Mouse (Mus musculus): ENCODE measurements around the gene Cnpy1. TPM values are rescaled to one million over a fixed set of nuclear protein-coding genes. Genes with fewer than 3 reads are reported as not detected.

Gene Cnpy1
- polyA plus RNA-seq, 1 experiment from 2014 or later: 0.95 TPM

GRCm38 (mm10) chr5:28262070-28262469, 16.5 kb upstream of the Cnpy1 start:
- Histone ChIP-seq H3K4me3 (no peak overlapping the region), H3K4me1 (no peaks in the 10 kb centered on the region), H3K9me3 (no peaks in the 10 kb centered on the region), H3K27ac (no peak overlapping the region), H3K36me3 (no peaks in the 10 kb centered on the region), H3K9ac (no peak overlapping the region), H3K4me2 (replicated peaks) (no peak overlapping the region), H3K27me3 (0 out of 2 replicates have a peak, but pooled peaks cover 3% of the 10 kb centered on the region)
- ATAC-seq (ENCODE audit: insufficient number of reproducible peaks, insufficient read depth, low FRiP score, low TSS enrichment): no peak
- 78% methylated on average over 5 of the region's 5 CpGs for WGBS

DNA sequence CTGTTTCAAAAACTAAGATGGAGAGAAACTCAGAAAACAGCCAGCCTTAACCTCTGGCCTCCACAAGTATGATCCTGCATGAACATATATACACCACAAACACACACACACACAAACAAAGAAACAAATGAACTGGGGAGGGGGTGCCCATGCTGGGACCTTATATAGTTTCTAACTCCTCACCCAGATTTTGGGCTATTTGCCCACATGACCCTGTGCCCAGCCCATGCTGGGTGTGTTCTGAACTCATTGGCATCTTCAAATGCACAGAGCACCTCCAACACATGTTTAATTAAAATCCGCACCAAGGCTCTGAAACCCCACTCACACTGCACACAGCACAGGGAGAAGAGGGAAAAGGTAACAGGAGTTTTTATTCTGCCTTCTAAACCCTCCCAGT, 14.3 kb upstream of the Cnpy1 start:
- Histone ChIP-seq H3K4me3 (no peak overlapping the region), H3K4me1 (no peaks in the 10 kb centered on the region), H3K9ac (no peak overlapping the region), H3K4me2 (replicated peaks) (no peak overlapping the region), H3K36me3 (no peaks in the 10 kb centered on the region), H3K27ac (no peak overlapping the region), H3K9me3 (no peaks in the 10 kb centered on the region), H3K27me3 (0 out of 2 replicates have a peak, but pooled peaks cover 3% of the 10 kb centered on the region)
- no peak for ATAC-seq (ENCODE audit: insufficient number of reproducible peaks, insufficient read depth, low FRiP score, low TSS enrichment)
- 74% methylated on average over 1 of the region's 1 CpGs for WGBS

- Histone ChIP-seq H3K4me3 (no peak overlapping the region), H3K9me3 (no peaks in the 10 kb centered on the region), H3K9ac (no peak overlapping the region), H3K4me2 (replicated peaks) (no peak overlapping the region), H3K27me3 (0 out of 2 replicates have a peak, but pooled peaks cover 3% of the 10 kb centered on the region), H3K27ac (no peak overlapping the region), H3K4me1 (no peaks in the 10 kb centered on the region), H3K36me3 (no peaks in the 10 kb centered on the region)
- WGBS: 41% methylated on average over 1 of the region's 1 CpGs
- ATAC-seq (ENCODE audit: insufficient number of reproducible peaks, insufficient read depth, low FRiP score, low TSS enrichment): no peak
Observed at GRCm38 (mm10) chr5:28259385-28259784, 13.8 kb upstream of the Cnpy1 start.

GRCm38 (mm10) chr5:28257816-28258215, 12.2 kb upstream of the Cnpy1 start:
- Histone ChIP-seq H3K9ac (no peak overlapping the region), H3K27me3 (0 out of 2 replicates have a peak, but pooled peaks cover 3% of the 10 kb centered on the region), H3K36me3 (no peaks in the 10 kb centered on the region), H3K4me1 (no peaks in the 10 kb centered on the region), H3K27ac (no peak overlapping the region), H3K4me2 (replicated peaks) (no peak overlapping the region), H3K9me3 (no peaks in the 10 kb centered on the region), H3K4me3 (no peak overlapping the region)
- 73% methylated on average over 4 of the region's 4 CpGs for WGBS
- ATAC-seq (ENCODE audit: insufficient number of reproducible peaks, insufficient read depth, low FRiP score, low TSS enrichment): no peak

DNA sequence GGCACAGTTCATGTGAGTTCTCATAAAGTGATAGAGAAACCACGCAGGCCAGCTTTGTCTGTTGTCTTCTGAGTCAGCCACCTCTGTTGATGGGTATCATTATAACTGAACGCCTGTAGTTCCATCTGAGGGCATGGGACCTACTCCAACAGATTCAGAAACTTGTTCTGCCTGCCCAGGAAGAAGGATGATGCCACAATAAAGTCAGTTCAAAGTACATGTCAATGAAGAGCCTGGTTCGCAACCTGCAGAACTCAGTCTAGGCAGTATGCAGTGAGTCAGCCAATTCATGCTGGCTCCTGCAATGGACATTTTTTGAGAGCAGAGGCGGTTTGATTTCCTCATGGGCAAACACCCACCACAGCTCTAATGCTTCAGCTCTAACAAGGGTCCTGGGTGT, 7.4 kb upstream of the Cnpy1 start:
- no peak for ATAC-seq (ENCODE audit: insufficient number of reproducible peaks, insufficient read depth, low FRiP score, low TSS enrichment)

GRCm38 (mm10) chr5:28252260-28252659, 6.7 kb upstream of the Cnpy1 start:
- no peak for ATAC-seq (ENCODE audit: insufficient number of reproducible peaks, insufficient read depth, low FRiP score, low TSS enrichment)
- H3K27me3 ChIP-seq: no peaks in the 10 kb centered on the region
- 77% methylated on average over 4 of the region's 4 CpGs for WGBS
- no peaks in the 10 kb centered on the region for H3K9me3 ChIP-seq
- H3K36me3 ChIP-seq: no peaks in the 10 kb centered on the region
- H3K27ac ChIP-seq: no peak overlapping the region
- H3K9ac ChIP-seq: no peak overlapping the region
- H3K4me3 ChIP-seq: no peak overlapping the region
- H3K4me2 ChIP-seq (replicated peaks): no peak overlapping the region
- H3K4me1 ChIP-seq: no peaks in the 10 kb centered on the region

More for the DNA sequence above, 7.4 kb upstream of the Cnpy1 start:
- 80% methylated on average over 4 of the region's 4 CpGs for WGBS
- no peak overlapping the region for H3K4me3 ChIP-seq
- H3K27me3 ChIP-seq: no peaks in the 10 kb centered on the region
- no peak overlapping the region for H3K4me2 ChIP-seq (replicated peaks)
- no peaks in the 10 kb centered on the region for H3K36me3 ChIP-seq
- H3K27ac ChIP-seq: no peak overlapping the region
- no peaks in the 10 kb centered on the region for H3K4me1 ChIP-seq
- H3K9ac ChIP-seq: no peak overlapping the region
- no peaks in the 10 kb centered on the region for H3K9me3 ChIP-seq

GRCm38 (mm10) chr5:28251211-28251764, 5.7 kb upstream of the Cnpy1 start:
- Histone ChIP-seq H3K9me3 (no peaks in the 10 kb centered on the region), H3K4me1 (no peaks in the 10 kb centered on the region), H3K27ac (no peak overlapping the region), H3K4me3 (no peak overlapping the region), H3K4me2 (replicated peaks) (no peak overlapping the region), H3K36me3 (no peaks in the 10 kb centered on the region), H3K9ac (no peak overlapping the region), H3K27me3 (no peaks in the 10 kb centered on the region)
- ATAC-seq (ENCODE audit: insufficient number of reproducible peaks, insufficient read depth, low FRiP score, low TSS enrichment): no peak
- WGBS: 55% methylated on average over 4 of the region's 4 CpGs

DNA sequence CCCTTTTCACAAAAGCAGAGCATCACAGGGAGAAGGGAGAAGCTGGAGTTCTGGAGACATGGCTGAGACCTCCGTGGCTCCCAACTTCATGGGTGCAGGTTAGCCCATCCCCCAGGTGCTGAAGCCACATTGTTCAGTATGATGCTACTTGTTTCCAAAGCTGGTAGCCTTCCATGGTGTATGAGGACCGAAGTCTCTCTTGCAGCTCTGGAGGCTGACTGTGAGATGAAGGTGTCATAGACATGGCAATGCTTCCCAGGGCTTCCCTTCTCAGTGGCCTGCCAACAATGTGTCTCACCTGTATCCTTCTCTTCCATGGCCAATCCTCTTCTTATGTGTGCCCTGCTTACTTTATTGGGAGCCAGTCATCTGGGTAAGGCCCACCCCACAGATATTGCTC, 4.9 kb upstream of the Cnpy1 start:
- 83% methylated on average over 2 of the region's 2 CpGs for WGBS
- no peak overlapping the region for H3K9ac ChIP-seq
- no peak for ATAC-seq (ENCODE audit: insufficient number of reproducible peaks, insufficient read depth, low FRiP score, low TSS enrichment)

GRCm38 (mm10) chr5:28245121-28245520, 485 bp downstream of the Cnpy1 start:
- no peaks in the 10 kb centered on the region for H3K4me1 ChIP-seq
- H3K27me3 ChIP-seq: no peaks in the 10 kb centered on the region
- WGBS: 59% methylated on average over 4 of the region's 4 CpGs
- H3K9me3 ChIP-seq: no peaks in the 10 kb centered on the region
- no peak overlapping the region for H3K4me2 ChIP-seq (replicated peaks)
- H3K4me3 ChIP-seq: no peak overlapping the region
- no peak for ATAC-seq (ENCODE audit: insufficient number of reproducible peaks, insufficient read depth, low FRiP score, low TSS enrichment)
- no peak overlapping the region for H3K9ac ChIP-seq
- no peaks in the 10 kb centered on the region for H3K36me3 ChIP-seq
- no peak overlapping the region for H3K27ac ChIP-seq

More for the DNA sequence above, 4.9 kb upstream of the Cnpy1 start:
- Histone ChIP-seq H3K4me1 (no peaks in the 10 kb centered on the region), H3K9me3 (no peaks in the 10 kb centered on the region), H3K4me2 (replicated peaks) (no peak overlapping the region), H3K36me3 (no peaks in the 10 kb centered on the region), H3K27ac (no peak overlapping the region), H3K4me3 (no peak overlapping the region), H3K27me3 (no peaks in the 10 kb centered on the region)

DNA sequence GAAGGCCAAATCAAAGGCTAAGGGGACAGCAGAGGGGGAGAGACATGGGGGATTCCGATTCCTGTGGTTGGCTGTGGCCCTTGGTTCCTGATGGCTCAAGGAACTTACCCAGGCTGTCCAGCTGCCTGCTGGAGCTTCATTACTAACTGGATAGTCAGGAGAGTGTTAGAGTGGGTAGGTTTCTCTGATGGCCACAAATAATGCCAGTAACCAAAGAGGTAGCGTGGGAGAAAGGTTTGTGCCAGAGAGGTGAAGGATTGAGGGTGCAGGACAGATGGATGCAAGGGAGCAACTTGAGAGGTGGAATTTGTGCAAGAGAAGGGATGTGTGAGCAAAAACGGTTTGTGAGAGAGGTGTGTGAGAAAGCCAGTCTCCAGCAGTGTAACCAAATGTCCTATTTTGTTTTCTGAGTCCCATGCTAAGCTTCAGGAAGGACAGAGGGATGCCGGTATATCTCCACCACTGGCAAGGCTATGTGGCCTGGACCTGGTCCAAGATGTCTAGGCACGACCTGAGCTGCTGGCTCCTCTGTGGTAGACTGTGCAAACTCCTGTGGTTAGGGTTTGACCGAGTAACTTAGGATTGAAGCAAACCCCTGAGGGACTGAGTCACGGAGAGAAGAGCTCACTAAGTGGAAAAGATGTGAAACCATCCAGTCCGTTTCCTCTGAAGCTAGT, 2.0 kb downstream of the Cnpy1 start:
- H3K27me3 ChIP-seq: no peaks in the 10 kb centered on the region
- H3K9ac ChIP-seq: no peak overlapping the region
- no peak for ATAC-seq (ENCODE audit: insufficient number of reproducible peaks, insufficient read depth, low FRiP score, low TSS enrichment)
- H3K9me3 ChIP-seq: no peaks in the 10 kb centered on the region
- WGBS: 69% methylated on average over 8 of the region's 8 CpGs
- no peaks in the 10 kb centered on the region for H3K36me3 ChIP-seq
- no peaks in the 10 kb centered on the region for H3K4me1 ChIP-seq
- H3K4me3 ChIP-seq: no peak overlapping the region
- no peak overlapping the region for H3K4me2 ChIP-seq (replicated peaks)
- no peak overlapping the region for H3K27ac ChIP-seq

DNA sequence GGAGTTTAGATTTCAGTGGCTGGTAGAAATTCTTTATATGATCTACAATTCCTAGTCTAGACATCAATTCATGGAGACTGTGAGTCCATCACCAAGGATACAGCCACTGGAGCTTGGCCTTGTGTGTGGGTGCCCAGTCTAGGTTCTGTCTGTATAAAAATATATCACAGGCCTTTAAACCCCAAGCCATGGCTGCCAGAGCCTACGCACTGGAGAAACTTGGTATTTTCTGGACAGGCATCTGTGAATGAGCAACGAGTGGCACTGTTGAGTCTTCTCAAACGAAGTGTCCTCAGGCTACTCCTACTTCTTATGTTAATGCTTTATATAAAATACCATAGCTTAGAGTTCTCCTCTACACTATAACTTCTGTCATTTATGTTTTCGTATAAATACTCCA, 4.2 kb downstream of the Cnpy1 start:
- no peak overlapping the region for H3K27ac ChIP-seq
- H3K27me3 ChIP-seq: no peaks in the 10 kb centered on the region
- no peak overlapping the region for H3K4me2 ChIP-seq (replicated peaks)
- H3K4me3 ChIP-seq: no peak overlapping the region
- H3K4me1 ChIP-seq: no peaks in the 10 kb centered on the region
- no peak overlapping the region for H3K9ac ChIP-seq
- WGBS: 86% methylated on average over 4 of the region's 4 CpGs
- ATAC-seq (ENCODE audit: insufficient number of reproducible peaks, insufficient read depth, low FRiP score, low TSS enrichment): no peak
- no peaks in the 10 kb centered on the region for H3K36me3 ChIP-seq
- no peaks in the 10 kb centered on the region for H3K9me3 ChIP-seq

DNA sequence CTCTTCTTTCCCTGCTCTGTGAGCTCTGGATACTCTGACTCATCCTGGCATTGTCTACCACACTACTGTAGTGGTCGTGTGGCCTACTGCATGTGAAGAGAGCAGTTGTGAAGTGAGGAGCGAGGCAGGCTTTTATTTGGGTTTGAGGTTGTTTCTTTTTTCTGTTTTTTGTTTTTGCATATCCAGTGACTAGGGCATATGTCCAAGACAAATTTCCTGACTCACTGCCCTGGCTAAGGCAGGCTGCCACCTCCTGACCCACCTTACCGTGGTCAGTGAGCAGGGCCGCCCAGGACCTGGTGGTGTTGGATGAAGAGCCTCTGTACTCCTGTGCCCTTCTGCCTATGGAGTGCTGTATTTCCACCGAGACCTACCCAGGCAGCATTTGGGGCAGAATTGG, 5.8 kb downstream of the Cnpy1 start:
- Histone ChIP-seq H3K9me3 (no peaks in the 10 kb centered on the region), H3K4me2 (replicated peaks) (no peak overlapping the region), H3K4me1 (no peaks in the 10 kb centered on the region), H3K27ac (no peak overlapping the region), H3K4me3 (no peak overlapping the region), H3K36me3 (no peaks in the 10 kb centered on the region), H3K9ac (no peak overlapping the region), H3K27me3 (no peaks in the 10 kb centered on the region)
- 80% methylated on average over 5 of the region's 5 CpGs for WGBS
- no peak for ATAC-seq (ENCODE audit: insufficient number of reproducible peaks, insufficient read depth, low FRiP score, low TSS enrichment)
